Mouse (Mus musculus) limb, embryonic 11.5 days (tissue): ENCODE results near the gene Cacnb3. TPM values are rescaled to one million over a fixed set of nuclear protein-coding genes. Genes with fewer than 3 reads are reported as not detected.

ENCODE experiments used
- ATAC-seq: fragments of 200-750 bp; cut with Nextera tagmentation; 2 replicates; pipeline ENCODE4 v1.8.0; 2017; ENCODE audit warnings: low read depth; ENCODE audit not compliant: insufficient number of reproducible peaks, low FRiP score, low TSS enrichment
- DNase-seq: peaks from one replicate; pipeline ENCODE4 v3.0.0-alpha.2; 2015; ENCODE audit warnings: low spot score
- H3K27ac ChIP-seq: fragments of 300-500 bp; sonication (generic); replicated peaks from 2 replicates; pipeline ENCODE4 v1.5.1; 2014; ENCODE audit warnings: low read depth, mild to moderate bottlenecking, low read length
- H3K27me3 ChIP-seq: fragments of 300-500 bp; sonication (generic); 2 replicates; pipeline ENCODE4 v1.6.1; 2014; ENCODE audit warnings: mild to moderate bottlenecking, low read length, mixed read lengths; ENCODE audit not compliant: control insufficient read depth, insufficient read depth
- H3K36me3 ChIP-seq: fragments of 300-500 bp; sonication (generic); 2 replicates; pipeline ENCODE4 v1.6.1; 2014; ENCODE audit warnings: mild to moderate bottlenecking, low read length, moderate library complexity, mixed read lengths; ENCODE audit not compliant: control insufficient read depth, insufficient read depth
- H3K4me1 ChIP-seq: fragments of 300-500 bp; sonication (generic); 2 replicates; pipeline ENCODE4 v1.6.1; 2014; ENCODE audit warnings: low read length, mixed read lengths; ENCODE audit not compliant: control insufficient read depth, insufficient read depth
- H3K4me2 ChIP-seq: fragments of 300-500 bp; sonication (generic); 2 replicates; pipeline ENCODE4 v1.6.1; 2014; ENCODE audit warnings: low read depth, mild to moderate bottlenecking, moderate library complexity; ENCODE audit not compliant: severe bottlenecking
- H3K4me3 ChIP-seq: fragments of 300-500 bp; sonication (generic); 2 replicates; pipeline ENCODE4 v1.5.1; 2014; ENCODE audit warnings: low read depth, low read length
- H3K9ac ChIP-seq: fragments of 300-500 bp; sonication (generic); 2 replicates; pipeline ENCODE4 v1.6.1; 2014; ENCODE audit warnings: mild to moderate bottlenecking, low read length
- H3K9me3 ChIP-seq: fragments of 300-500 bp; sonication (generic); 2 replicates; pipeline ENCODE4 v1.6.1; 2016; ENCODE audit warnings: low read length; ENCODE audit not compliant: control insufficient read depth
- WGBS: fragments of 180-500 bp; shearing (Covaris S2); extraction: QIAGEN DNeasy Blood & Tissue Kit; methylation state at CpG from one replicate; pipeline ENCODE4 v1.1.7; 2014; 5-methylcytosine and 5-hydroxymethylcytosine counted together
- polyA plus RNA-seq: library from polyadenylated mRNA; unstranded; fragments of >200 nt; fragmentation: Nextera tagmentation; extraction: Ambion mirVana; gene quantifications from 2 replicates; pipeline ENCODE4 v1.2.1, GENCODE M21; 2014

The Cacnb3 gene
- polyA plus RNA-seq, 1 experiment from 2014 or later, result 23.4 TPM

GRCm38 (mm10) chr15:98672592-98672991 lies 42.0 kb downstream of the Cacnb3 start:
- WGBS, result 77% methylated on average over 4 of the region's 4 CpGs
- H3K9me3 ChIP-seq, result no peaks in the 10 kb centered on the region

GRCm38 (mm10) chr15:98673732-98674131 lies 43.1 kb downstream of the Cacnb3 start:
- peaks cover 36% of the 10 kb centered on the region for H3K27me3 ChIP-seq
- no peak overlapping the region for H3K9ac ChIP-seq
- 79% methylated on average over 7 of the region's 7 CpGs for WGBS
- peaks cover 6% of the 10 kb centered on the region for H3K4me1 ChIP-seq
- H3K27ac ChIP-seq, result no peak overlapping the region
- no peak overlapping the region for H3K4me2 ChIP-seq
- ATAC-seq (no peak), DNase-seq (no peak)
- no peaks in the 10 kb centered on the region for H3K9me3 ChIP-seq
- H3K4me3 ChIP-seq, result no peak overlapping the region
- no peaks in the 10 kb centered on the region for H3K36me3 ChIP-seq

More at GRCm38 (mm10) chr15:98672592-98672991, 42.0 kb downstream of the Cacnb3 start:
- H3K4me1 ChIP-seq, result peaks cover 6% of the 10 kb centered on the region
- DNase-seq (no peak), ATAC-seq (no peak)
- no peak overlapping the region for H3K9ac ChIP-seq
- peaks cover 32% of the 10 kb centered on the region for H3K27me3 ChIP-seq
- no peak overlapping the region for H3K4me2 ChIP-seq
- no peak overlapping the region for H3K27ac ChIP-seq
- no peaks in the 10 kb centered on the region for H3K36me3 ChIP-seq
- H3K4me3 ChIP-seq, result no peak overlapping the region

GRCm38 (mm10) chr15:98674284-98674993 lies 43.8 kb downstream of the Cacnb3 start:
- DNase-seq, result no peak
- no peak for ATAC-seq
- Histone ChIP-seq H3K9ac (no peak overlapping the region), H3K9me3 (no peaks in the 10 kb centered on the region), H3K4me1 (peaks cover 6% of the 10 kb centered on the region), H3K27ac (no peak overlapping the region), H3K4me3 (no peak overlapping the region), H3K36me3 (no peaks in the 10 kb centered on the region), H3K27me3 (peaks cover 36% of the 10 kb centered on the region), H3K4me2 (no peak overlapping the region)
- 32% methylated on average over 7 of the region's 7 CpGs for WGBS

GRCm38 (mm10) chr15:98674994-98675545 lies 44.4 kb downstream of the Cacnb3 start:
- no peak overlapping the region for H3K4me3 ChIP-seq

GRCm38 (mm10) chr15:98675634-98676250 lies 45.1 kb downstream of the Cacnb3 start:
- H3K4me2 ChIP-seq, result no peak overlapping the region
- peaks cover 36% of the 10 kb centered on the region for H3K27me3 ChIP-seq
- DNase-seq, result no peak
- ATAC-seq, result no peak
- no peak overlapping the region for H3K9ac ChIP-seq
- no peaks in the 10 kb centered on the region for H3K9me3 ChIP-seq
- H3K4me1 ChIP-seq, result peaks cover 6% of the 10 kb centered on the region
- H3K4me3 ChIP-seq, result no peak overlapping the region
- no peak overlapping the region for H3K27ac ChIP-seq
- no peaks in the 10 kb centered on the region for H3K36me3 ChIP-seq
- 8% methylated on average over 14 of the region's 14 CpGs for WGBS

More at GRCm38 (mm10) chr15:98674994-98675545, 44.4 kb downstream of the Cacnb3 start:
- Histone ChIP-seq H3K27ac (no peak overlapping the region), H3K9ac (no peak overlapping the region), H3K4me2 (no peak overlapping the region), H3K36me3 (no peaks in the 10 kb centered on the region), H3K4me1 (peaks cover 6% of the 10 kb centered on the region), H3K9me3 (no peaks in the 10 kb centered on the region), H3K27me3 (peaks cover 36% of the 10 kb centered on the region)
- ATAC-seq (no peak), DNase-seq (no peak)
- 28% methylated on average over 11 of the region's 11 CpGs for WGBS

GRCm38 (mm10) chr15:98676471-98676870 lies 45.8 kb downstream of the Cacnb3 start:
- WGBS, result 3% methylated on average over 9 of the region's 9 CpGs
- H3K9ac ChIP-seq, result no peak overlapping the region
- H3K9me3 ChIP-seq, result no peaks in the 10 kb centered on the region
- ATAC-seq (no peak), DNase-seq (peak; percentile 37)
- no peak overlapping the region for H3K27ac ChIP-seq
- H3K36me3 ChIP-seq, result no peaks in the 10 kb centered on the region
- peak overlapping the region; percentile 33; the same call in 1 of the 2 replicates for H3K4me3 ChIP-seq
- no peak overlapping the region; the same call in 1 of the 2 replicates for H3K4me2 ChIP-seq
- peaks cover 36% of the 10 kb centered on the region for H3K27me3 ChIP-seq
- H3K4me1 ChIP-seq, result peaks cover 6% of the 10 kb centered on the region

- Histone ChIP-seq H3K4me1 (peaks cover 6% of the 10 kb centered on the region), H3K27ac (no peak within 1 kb of the TSS), H3K9ac (0 out of 2 replicates have a peak within 1 kb of the TSS, but pooled peaks have one; percentile 4), H3K36me3 (no peaks in the 10 kb centered on the region), H3K4me3 (peak within 1 kb of the TSS; percentile 33), H3K27me3 (peaks cover 36% of the 10 kb centered on the region), H3K9me3 (no peaks in the 10 kb centered on the region), H3K4me2 (peak within 1 kb of the TSS; percentile 71)
- ATAC-seq, result peak; percentile 95
- peak; percentile 80 for DNase-seq
- WGBS, result 1% methylated on average over 37 of the region's 37 CpGs
Observed at GRCm38 (mm10) chr15:98676940-98677728, 46.5 kb downstream of the Cacnb3 start, which contains the start of gene Rnd1. Gene Rnd1 (minus strand): TSS chr15:98677461.

- DNase-seq (no peak), ATAC-seq (no peak)
- H3K9me3 ChIP-seq, result no peaks in the 10 kb centered on the region
- no peak overlapping the region for H3K27ac ChIP-seq
- H3K4me2 ChIP-seq, result no peak overlapping the region
- no peak overlapping the region for H3K9ac ChIP-seq
- WGBS, result 72% methylated on average over 7 of the region's 7 CpGs
- peaks cover 36% of the 10 kb centered on the region for H3K27me3 ChIP-seq
- H3K4me1 ChIP-seq, result peaks cover 6% of the 10 kb centered on the region
- H3K36me3 ChIP-seq, result no peaks in the 10 kb centered on the region
- no peak overlapping the region for H3K4me3 ChIP-seq
Observed at GRCm38 (mm10) chr15:98677977-98678376, 47.3 kb downstream of the Cacnb3 start.
